Mouse (Mus musculus) brain, adult 2 months (tissue): ENCODE data around the gene Cib1.

Experiments
- DNase-seq: peaks from one replicate; pipeline ENCODE4 v3.0.0; 2011; ENCODE audit warnings: low read depth, low spot score

Gene Cib1

GRCm38 (mm10) chr7:80232489-80233029 lies at the start of gene Cib1, which contains the start of gene Gdpgp1:
TSS of gene Cib1 (minus strand) at chr7:80232813.
TSS of gene Gdpgp1 (plus strand) at chr7:80232865.
- peak; percentile 96 for DNase-seq

GRCm38 (mm10) chr7:80281646-80282045 lies 49.0 kb upstream of the Cib1 start:
- DNase-seq = no peak

GRCm38 (mm10) chr7:80280998-80281397 lies 48.4 kb upstream of the Cib1 start:
- no peak for DNase-seq

GRCm38 (mm10) chr7:80280032-80280431 lies 47.4 kb upstream of the Cib1 start:
- no peak for DNase-seq

- DNase-seq = no peak
Observed at GRCm38 (mm10) chr7:80276374-80276773, 43.8 kb upstream of the Cib1 start.

- no peak for DNase-seq
Observed at GRCm38 (mm10) chr7:80273456-80273855, 40.8 kb upstream of the Cib1 start.

GRCm38 (mm10) chr7:80269751-80270255 lies 37.2 kb upstream of the Cib1 start:
- peak; percentile 59 for DNase-seq

GRCm38 (mm10) chr7:80268897-80269750 lies 36.5 kb upstream of the Cib1 start, which contains the start of gene Vps33b:
TSS of gene Vps33b (plus strand) at chr7:80269649.
- peak; percentile 97 for DNase-seq

- DNase-seq = no peak
Observed at GRCm38 (mm10) chr7:80267764-80268163, 35.2 kb upstream of the Cib1 start.

- no peak for DNase-seq
Observed at GRCm38 (mm10) chr7:80264606-80265005, 32.0 kb upstream of the Cib1 start.

- peak; percentile 68 for DNase-seq
Observed at GRCm38 (mm10) chr7:80261372-80261990, 28.9 kb upstream of the Cib1 start.

- DNase-seq = peak; percentile 95
Observed at GRCm38 (mm10) chr7:80260625-80261371, 28.2 kb upstream of the Cib1 start, which contains the start of gene Ngrn. TSS of gene Ngrn (plus strand) at chr7:80261215.

GRCm38 (mm10) chr7:80257706-80258105 lies 25.1 kb upstream of the Cib1 start:
- DNase-seq = no peak

- no peak for DNase-seq
Observed at GRCm38 (mm10) chr7:80255981-80256380, 23.4 kb upstream of the Cib1 start.

- no peak for DNase-seq
Observed at GRCm38 (mm10) chr7:80252886-80253285, 20.3 kb upstream of the Cib1 start.

- no peak for DNase-seq
Observed at GRCm38 (mm10) chr7:80252437-80252836, 19.8 kb upstream of the Cib1 start.

- DNase-seq = no peak
Observed at GRCm38 (mm10) chr7:80246859-80247258, 14.2 kb upstream of the Cib1 start.

GRCm38 (mm10) chr7:80246148-80246721 lies 13.6 kb upstream of the Cib1 start, which contains the start of gene Ttll13:
TSS of gene Ttll13 (plus strand) at chr7:80246376.
- peak; percentile 99 for DNase-seq

- no peak for DNase-seq
Observed at GRCm38 (mm10) chr7:80244851-80245250, 12.2 kb upstream of the Cib1 start.

GRCm38 (mm10) chr7:80241661-80242060 lies 9.0 kb upstream of the Cib1 start:
- DNase-seq = no peak

- DNase-seq = no peak
Observed at GRCm38 (mm10) chr7:80238542-80238941, 5.9 kb upstream of the Cib1 start.
